Mouse (Mus musculus) macrophage (primary cell): ENCODE measurements around the gene Noxa1. TPM values are rescaled to one million over a fixed set of nuclear protein-coding genes. Genes with fewer than 3 reads are reported as not detected.
A peak's percentile ranks its signal among the peaks of the same experiment; 100 is the strongest.

Experiments used
- H3K27ac ChIP-seq: fragments of 350-480 bp; formaldehyde crosslinking; 2 replicates; pipeline ENCODE4 v1.9.0; 2021
- H3K36me3 ChIP-seq: fragments of 350-480 bp; formaldehyde crosslinking; 2 replicates; pipeline ENCODE4 v1.9.0; 2021; ENCODE audit errors: inconsistent target
- H3K4me3 ChIP-seq: fragments of 350-480 bp; formaldehyde crosslinking; 2 replicates; pipeline ENCODE4 v1.9.0; 2021; ENCODE audit errors: inconsistent target
- H3K79me2 ChIP-seq: fragments of 350-480 bp; formaldehyde crosslinking; 2 replicates; pipeline ENCODE4 v1.9.0; 2021; ENCODE audit errors: inconsistent target
- WGBS: methylation state at CpG from one replicate; pipeline ENCODE4 v1.1.7; 2026; ENCODE audit warnings: inconsistent platforms; ENCODE audit not compliant: missing documents; 5-methylcytosine and 5-hydroxymethylcytosine counted together
- polyA plus RNA-seq: library from polyadenylated mRNA; stranded (reverse); fragments of 250-400 nt; gene quantifications from 3 replicates; pipeline ENCODE4 v1.2.4, GENCODE M21; 2018; ENCODE audit warnings: inconsistent platforms

The Noxa1 gene
- polyA plus RNA-seq, 1 experiment from 2014 or later = not detected

- Histone ChIP-seq H3K79me2 (no peaks in the 10 kb centered on the region), H3K36me3 (no peaks in the 10 kb centered on the region), H3K4me3 (no peak overlapping the region), H3K27ac (no peak overlapping the region)
- WGBS = 91% methylated on average over 4 of the region's 4 CpGs
These were observed 19.4 kb downstream of the Noxa1 start for GRCm38 (mm10) chr2:25075506-25075905.

GRCm38 (mm10) chr2:25072398-25072797, 22.6 kb downstream of the Noxa1 start:
- H3K79me2 ChIP-seq = no peaks in the 10 kb centered on the region
- 85% methylated on average over 2 of the region's 4 CpGs for WGBS
- H3K4me3 ChIP-seq = no peak overlapping the region
- H3K27ac ChIP-seq = no peak overlapping the region
- H3K36me3 ChIP-seq = no peaks in the 10 kb centered on the region

- Histone ChIP-seq H3K36me3 (no peaks in the 10 kb centered on the region), H3K4me3 (no peak overlapping the region)
- WGBS = 100% methylated on average over 4 of the region's 4 CpGs
These were observed 25.4 kb downstream of the Noxa1 start for GRCm38 (mm10) chr2:25069537-25069936.

GRCm38 (mm10) chr2:25066552-25066951, 28.4 kb downstream of the Noxa1 start:
- Histone ChIP-seq H3K36me3 (no peaks in the 10 kb centered on the region), H3K4me3 (no peak overlapping the region), H3K27ac (no peak overlapping the region), H3K79me2 (no peaks in the 10 kb centered on the region)
- WGBS = 85% methylated on average over 4 of the region's 4 CpGs

More at GRCm38 (mm10) chr2:25069537-25069936, 25.4 kb downstream of the Noxa1 start:
- Histone ChIP-seq H3K79me2 (no peaks in the 10 kb centered on the region), H3K27ac (no peak overlapping the region)

GRCm38 (mm10) chr2:25065537-25065936, 29.4 kb downstream of the Noxa1 start:
- Histone ChIP-seq H3K79me2 (no peaks in the 10 kb centered on the region), H3K4me3 (no peak overlapping the region), H3K27ac (no peak overlapping the region), H3K36me3 (no peaks in the 10 kb centered on the region)

GRCm38 (mm10) chr2:25064285-25064684, 30.7 kb downstream of the Noxa1 start:
- H3K27ac ChIP-seq = no peak overlapping the region
- H3K4me3 ChIP-seq = no peak overlapping the region
- no peaks in the 10 kb centered on the region for H3K79me2 ChIP-seq
- no peaks in the 10 kb centered on the region for H3K36me3 ChIP-seq
- WGBS = 60% methylated on average over 1 of the region's 1 CpGs

- Histone ChIP-seq H3K27ac (no peak overlapping the region), H3K36me3 (no peaks in the 10 kb centered on the region), H3K79me2 (no peaks in the 10 kb centered on the region), H3K4me3 (no peak overlapping the region)
- WGBS = 98% methylated on average over 4 of the region's 5 CpGs
These were observed 31.4 kb downstream of the Noxa1 start for GRCm38 (mm10) chr2:25063523-25063922.

GRCm38 (mm10) chr2:25058926-25059325, 36.0 kb downstream of the Noxa1 start:
- no peaks in the 10 kb centered on the region for H3K79me2 ChIP-seq
- 93% methylated on average over 7 of the region's 7 CpGs for WGBS
- no peaks in the 10 kb centered on the region for H3K36me3 ChIP-seq
- no peak overlapping the region for H3K4me3 ChIP-seq
- H3K27ac ChIP-seq = no peak overlapping the region

GRCm38 (mm10) chr2:25055409-25056155, 39.4 kb downstream of the Noxa1 start:
- Histone ChIP-seq H3K4me3 (no peak overlapping the region), H3K36me3 (peaks cover 33% of the 10 kb centered on the region), H3K79me2 (no peaks in the 10 kb centered on the region), H3K27ac (no peak overlapping the region)
- 94% methylated on average over 19 of the region's 21 CpGs for WGBS

- Histone ChIP-seq H3K4me3 (peak overlapping the region; percentile 49), H3K36me3 (peaks cover 38% of the 10 kb centered on the region), H3K27ac (no peak overlapping the region), H3K79me2 (no peaks in the 10 kb centered on the region)
- 88% methylated on average over 2 of the region's 2 CpGs for WGBS
These were observed 39.9 kb downstream of the Noxa1 start for GRCm38 (mm10) chr2:25055068-25055405.

GRCm38 (mm10) chr2:25054221-25055067, 40.5 kb downstream of the Noxa1 start, which contains the start of gene Nsmf:
TSS of gene Nsmf (plus strand) at chr2:25054355.
- Histone ChIP-seq H3K4me3 (peak within 1 kb of the TSS; percentile 49), H3K79me2 (no peaks in the 10 kb centered on the region), H3K27ac (no peak within 1 kb of the TSS), H3K36me3 (peaks cover 44% of the 10 kb centered on the region)
- WGBS = 6% methylated on average over 46 of the region's 47 CpGs

GRCm38 (mm10) chr2:25053101-25053500, 41.8 kb downstream of the Noxa1 start:
- H3K27ac ChIP-seq = no peak overlapping the region
- H3K4me3 ChIP-seq = no peak overlapping the region
- peaks cover 58% of the 10 kb centered on the region for H3K36me3 ChIP-seq
- 88% methylated on average over 6 of the region's 6 CpGs for WGBS
- no peaks in the 10 kb centered on the region for H3K79me2 ChIP-seq

GRCm38 (mm10) chr2:25051450-25051849, 43.5 kb downstream of the Noxa1 start:
- H3K4me3 ChIP-seq = no peak overlapping the region
- H3K27ac ChIP-seq = no peak overlapping the region
- H3K36me3 ChIP-seq = peaks cover 70% of the 10 kb centered on the region
- WGBS = 92% methylated on average over 8 of the region's 8 CpGs
- H3K79me2 ChIP-seq = no peaks in the 10 kb centered on the region

GRCm38 (mm10) chr2:25050921-25051320, 44.0 kb downstream of the Noxa1 start:
- WGBS = 93% methylated on average over 7 of the region's 7 CpGs
- peaks cover 75% of the 10 kb centered on the region for H3K36me3 ChIP-seq
- H3K4me3 ChIP-seq = no peak overlapping the region
- no peaks in the 10 kb centered on the region for H3K79me2 ChIP-seq
- no peak overlapping the region for H3K27ac ChIP-seq

- Histone ChIP-seq H3K27ac (no peak overlapping the region), H3K79me2 (no peaks in the 10 kb centered on the region), H3K4me3 (no peak overlapping the region), H3K36me3 (peaks cover 90% of the 10 kb centered on the region)
- WGBS = 95% methylated on average over 5 of the region's 5 CpGs
These were observed 54.9 kb downstream of the Noxa1 start for GRCm38 (mm10) chr2:25040089-25040488.
